Mouse (Mus musculus): ENCODE measurements at regions not wholly inside any gene's neighbourhood (a gene's known extent, or its start where the extent isn't known, plus 50 kb on each side); places are given as distances from the start of the nearest gene placed in this dataset.

DNA sequence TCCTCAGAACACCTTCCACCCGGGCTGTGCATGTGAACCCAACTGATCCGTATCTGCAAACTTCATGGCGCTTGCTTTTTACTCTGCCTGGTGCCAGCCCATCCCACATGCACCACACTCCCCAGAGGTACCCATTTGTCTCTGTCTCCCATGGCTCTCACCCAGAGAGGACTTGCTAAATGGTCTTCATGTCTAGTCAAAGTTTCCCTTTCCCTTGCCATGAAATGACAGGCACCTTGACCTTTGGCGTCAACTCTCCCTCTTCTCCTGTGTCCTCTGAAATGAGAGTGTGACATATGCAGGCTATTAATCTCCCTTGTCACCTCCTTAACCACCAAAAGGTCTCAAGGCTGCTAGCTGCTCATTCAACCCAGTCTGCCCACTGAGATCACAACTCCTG is 373.2 kb upstream of the Fam19a5 start:
- TF ChIP-seq CTCF (IDR thresholded peaks at IDR 0.05; ENCODE audit: low read depth) (no peak), EP300 (IDR thresholded peaks at IDR 0.05; ENCODE audit: low read depth) (no peak)

Data from heart, postnatal 0 days (tissue).